Mouse (Mus musculus): ENCODE data around the gene Flt1.

The Flt1 gene

DNA sequence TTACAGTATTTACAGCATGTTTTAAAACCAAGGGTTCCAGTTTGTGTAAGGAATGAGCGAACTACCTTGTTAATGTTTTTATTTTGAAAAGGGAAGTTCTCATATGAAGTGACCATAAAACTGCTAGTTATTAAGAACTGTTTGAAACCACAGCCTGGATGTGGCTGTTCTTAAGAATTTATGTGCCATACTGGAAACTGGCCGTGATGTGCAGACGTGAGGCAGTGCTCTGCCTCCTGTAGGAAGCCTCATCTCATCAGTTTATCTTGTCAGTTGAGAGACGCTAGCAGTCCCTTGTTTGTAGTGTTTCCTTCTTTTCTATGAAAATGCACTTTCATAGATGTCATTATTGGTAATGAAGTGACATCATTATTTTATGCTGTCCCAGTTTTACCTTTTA, 186.0 kb downstream of the Flt1 start:
- no peak for DNase-seq

DNA sequence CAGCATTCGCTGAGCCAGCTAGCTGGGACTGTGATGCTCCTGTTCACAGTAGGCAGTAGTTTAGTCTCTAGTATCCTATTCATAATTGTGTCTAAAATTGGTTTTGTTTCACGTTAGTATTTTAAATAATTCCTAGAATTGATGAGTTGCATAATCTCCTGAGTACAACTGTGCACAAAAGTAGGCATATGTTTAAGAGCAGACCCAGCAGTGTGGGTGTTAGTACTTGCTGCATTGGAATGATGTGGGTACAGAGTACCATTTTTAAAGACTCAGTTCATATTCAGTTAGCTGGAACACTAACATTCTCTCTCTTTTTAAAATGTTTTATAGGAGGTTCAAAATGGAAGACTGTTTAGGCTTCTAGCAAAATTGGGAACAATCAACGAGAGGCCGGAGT, 186.4 kb downstream of the Flt1 start:
- no peak for DNase-seq

DNA sequence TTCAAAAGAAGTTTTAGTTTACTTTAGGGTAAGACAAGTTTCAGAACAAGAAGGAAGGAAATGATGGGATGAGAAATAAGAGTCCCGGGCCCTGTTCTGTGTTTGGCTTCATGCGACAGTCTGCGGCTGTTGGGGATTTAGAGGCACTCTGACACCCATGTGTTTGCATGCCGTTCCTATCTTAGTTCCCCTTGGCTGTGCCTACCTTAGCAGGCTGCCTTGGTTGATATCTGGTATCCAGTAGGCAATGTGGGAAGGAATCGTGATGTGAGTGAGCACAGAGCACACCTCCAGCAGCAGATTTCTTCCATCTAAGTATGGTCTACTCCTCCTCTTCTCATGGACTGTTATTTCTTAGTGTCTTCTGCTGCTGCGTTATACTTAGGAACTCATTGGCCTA, 193.8 kb downstream of the Flt1 start:
- DNase-seq = no peak

DNA sequence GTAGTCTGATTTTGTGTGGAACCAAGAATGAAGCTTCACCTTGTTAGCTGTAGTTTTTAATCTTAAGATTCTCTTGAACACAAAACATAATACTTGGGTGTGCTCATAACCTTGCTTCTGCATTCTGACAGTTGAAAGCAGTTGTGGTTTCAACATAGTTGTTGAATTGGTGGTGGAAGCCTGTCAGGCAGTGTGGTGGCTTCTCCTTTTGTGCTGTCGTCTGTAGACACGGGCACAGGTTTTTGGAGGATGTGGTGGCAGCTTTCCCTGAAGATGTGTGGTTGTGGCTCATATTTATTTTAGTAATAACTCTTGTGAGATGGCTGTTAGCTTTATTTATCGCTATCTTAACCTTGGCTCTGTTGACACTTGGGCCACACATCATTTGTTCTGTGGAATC, 198.0 kb downstream of the Flt1 start:
- no peak for DNase-seq

DNA sequence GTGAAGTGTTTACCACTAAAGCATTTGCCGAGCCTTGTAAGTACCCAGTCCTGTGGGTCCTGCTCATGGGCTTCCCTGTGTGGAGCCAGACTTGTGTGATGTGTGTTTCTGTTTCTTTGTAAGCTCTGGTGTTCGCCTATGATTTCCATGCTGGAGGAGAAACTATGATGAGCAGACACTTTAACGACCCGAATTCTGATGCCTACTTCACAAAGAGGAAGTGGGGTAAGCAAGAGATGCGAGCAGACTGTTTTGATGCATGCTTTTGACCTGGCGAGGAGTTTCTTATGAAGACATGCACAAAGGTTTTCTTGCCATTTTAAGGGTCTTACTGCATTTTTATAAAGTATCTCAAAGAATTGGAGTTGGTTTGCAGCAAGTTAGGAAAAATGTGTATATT, 198.8 kb downstream of the Flt1 start:
- no peak for DNase-seq

Measured in kidney, adult 18-20 months (tissue).